In the genomic region with DNA sequence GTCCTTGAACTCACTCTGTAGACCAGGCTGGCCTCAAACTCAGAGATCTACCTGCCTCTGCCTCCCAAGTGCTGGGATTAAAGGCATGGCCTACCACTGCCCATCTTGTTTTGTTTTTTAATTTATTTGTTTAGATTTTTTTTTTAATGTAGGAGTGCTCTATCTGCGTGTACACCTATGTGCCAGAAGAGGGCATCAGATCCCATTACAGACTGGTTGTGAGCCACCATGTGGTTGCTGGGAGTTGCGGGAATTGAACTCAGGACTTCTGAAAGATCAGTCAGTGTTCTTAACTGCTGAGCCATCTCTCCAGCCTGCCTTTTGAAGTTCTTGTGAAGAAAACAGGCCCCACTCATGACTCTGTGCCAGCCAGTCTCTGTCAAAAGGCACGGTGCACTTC, we compare ENCODE assay signal across 21 mouse cellular contexts. TPM values are rescaled to one million over a fixed set of nuclear protein-coding genes. Genes with fewer than 3 reads are reported as not detected.
DNase-seq lines count a peak whose midpoint lies in the region; ATAC-seq and TF ChIP-seq lines count a peak whose summit lies in the region.
"Had no signal": no experiment of that assay in that cellular context is flagged by ENCODE, and none has a peak within 500 bp of the region (broad histone marks: within the 10 kb centered on the region; RNA-seq: fewer than 3 reads in every experiment).

No protein-coding gene starts in this region.

- in situ Hi-C loops in Patski (cut with MboI; ENCODE audit: low pct_unique_long_range_greater_than_20kb) = no loop called here

- no peak overlapping the region for H3K27ac ChIP-seq in kidney, postnatal 0 days
- H3K27ac ChIP-seq in kidney, embryonic 16.5 days (ENCODE audit: low read length) = no peak overlapping the region
- H3K27ac ChIP-seq: heart, embryonic 15.5 days; kidney, embryonic 15.5 days; lung, embryonic 15.5 days; midbrain, embryonic 15.5 days; stomach, embryonic 15.5 days had no signal

- peak; percentile 41; the same call in 1 of the 2 replicates for TF ChIP-seq CTCF in kidney, postnatal 0 days (IDR thresholded peaks at IDR 0.05; ENCODE audit: low read depth)
- TF ChIP-seq CTCF in Patski (IDR thresholded peaks at IDR 0.05) = peak; percentile 72

- DNase-seq in kidney, postnatal 0 days (ENCODE audit: low spot score) = no peak
- peak; percentile 54 for DNase-seq in 3T3-L1 (ENCODE audit: low read depth, low spot score)
- peak; percentile 34 for DNase-seq in 416B (ENCODE audit: low read depth)
- no peak for DNase-seq in Patski (ENCODE audit: low read depth, low spot score)
- DNase-seq in B cell, adult 2 months = no peak
- DNase-seq in gastrocnemius, postnatal 36 days = no peak
- DNase-seq: adrenal gland, postnatal 14 days; cerebellum, adult 18-20 months; cerebellum, postnatal 36 days; heart, adult 11 months; spleen, adult 18-20 months had no signal

- POLR2A ChIA-PET in Patski (lab: Charles Lee) = no interaction called here

- no peak overlapping the region for H3K4me3 ChIP-seq in kidney, postnatal 0 days (replicated peaks; ENCODE audit: low read depth, low read length)
- no peak overlapping the region for H3K4me3 ChIP-seq in kidney, embryonic 16.5 days (ENCODE audit: low read length)
- H3K4me3 ChIP-seq: erythroblast, embryonic 14.5 days; heart, embryonic 15.5 days; kidney, embryonic 15.5 days; lung, embryonic 15.5 days; midbrain, embryonic 15.5 days; stomach, embryonic 15.5 days had no signal

- no peak for ATAC-seq in kidney, postnatal 0 days (replicated peaks; ENCODE audit: low FRiP score, low read depth)
- no peak for ATAC-seq in kidney, embryonic 16.5 days (ENCODE audit: low FRiP score, low TSS enrichment)
- ATAC-seq in Patski = no peak
- ATAC-seq: activated CD4-positive, CD25-positive, alpha-beta regulatory T cell, adult 4 months; forebrain, embryonic 14.5 days; inflammation-experienced regulatory T-cells, adult 6 months; midbrain, embryonic 15.5 days had no signal

- intact Hi-C loops in gastrocnemius, postnatal 36 days (cut with DNase I) = no loop called here

- WGBS in kidney, postnatal 0 days = 69% methylated on average over 3 of the region's 3 CpGs
- WGBS in kidney, embryonic 16.5 days = 69% methylated on average over 3 of the region's 3 CpGs

- H3K36me3 ChIP-seq in kidney, postnatal 0 days (ENCODE audit: insufficient read depth, low read length) = no peaks in the 10 kb centered on the region
- H3K36me3 ChIP-seq in kidney, embryonic 16.5 days (ENCODE audit: insufficient read depth, low read length) = no peaks in the 10 kb centered on the region
- H3K36me3 ChIP-seq: heart, embryonic 15.5 days; kidney, embryonic 15.5 days; lung, embryonic 15.5 days; midbrain, embryonic 15.5 days; stomach, embryonic 15.5 days had no signal

- no peaks in the 10 kb centered on the region for H3K9me3 ChIP-seq in kidney, postnatal 0 days (replicated peaks; ENCODE audit: low read length)
- no peaks in the 10 kb centered on the region for H3K9me3 ChIP-seq in kidney, embryonic 16.5 days (ENCODE audit: low read length)
- H3K9me3 ChIP-seq: heart, embryonic 15.5 days; kidney, embryonic 15.5 days; lung, embryonic 15.5 days; midbrain, embryonic 15.5 days; stomach, embryonic 15.5 days had no signal

- CTCF ChIA-PET in Patski (lab: Charles Lee) = no interaction called here

- no peaks in the 10 kb centered on the region for H3K27me3 ChIP-seq in kidney, postnatal 0 days (ENCODE audit: insufficient read depth, low read length)
- no peaks in the 10 kb centered on the region for H3K27me3 ChIP-seq in kidney, embryonic 16.5 days (ENCODE audit: insufficient read depth, low read length)
- peaks cover 2% of the 10 kb centered on the region for H3K27me3 ChIP-seq in Patski
- H3K27me3 ChIP-seq: stomach, embryonic 15.5 days had no signal

- no peak overlapping the region for H3K9ac ChIP-seq in kidney, postnatal 0 days (ENCODE audit: low read depth, low read length)
- no peak overlapping the region for H3K9ac ChIP-seq in kidney, embryonic 16.5 days (replicated peaks; ENCODE audit: low read length)
- H3K9ac ChIP-seq: heart, embryonic 15.5 days; kidney, embryonic 15.5 days; lung, embryonic 15.5 days; midbrain, embryonic 15.5 days; stomach, embryonic 15.5 days had no signal

- H3K4me2 ChIP-seq in kidney, postnatal 0 days (ENCODE audit: low read length) = no peak overlapping the region
- H3K4me2 ChIP-seq in kidney, embryonic 16.5 days (replicated peaks; ENCODE audit: low read depth, low read length) = no peak overlapping the region
- H3K4me2 ChIP-seq: heart, embryonic 15.5 days; kidney, embryonic 15.5 days; lung, embryonic 15.5 days; midbrain, embryonic 15.5 days; stomach, embryonic 15.5 days had no signal

- H3K4me1 ChIP-seq in kidney, postnatal 0 days (replicated peaks; ENCODE audit: insufficient read depth, low read length) = no peaks in the 10 kb centered on the region
- no peaks in the 10 kb centered on the region for H3K4me1 ChIP-seq in kidney, embryonic 16.5 days (ENCODE audit: insufficient read depth, low read length)
- H3K4me1 ChIP-seq: heart, embryonic 15.5 days; kidney, embryonic 15.5 days; lung, embryonic 15.5 days; midbrain, embryonic 15.5 days; stomach, embryonic 15.5 days had no signal

RNA-seq across cellular contexts. Expression of a gene that starts 44.3 kb away (rescaled TPM):
- 14.4 and 16.2 TPM in 2 replicates for polyA plus RNA-seq in kidney, postnatal 0 days (2015; fragmentation: Nextera tagmentation; extraction: Ambion mirVana)
- polyA plus RNA-seq in kidney, embryonic 16.5 days (2015; fragmentation: Nextera tagmentation; extraction: Ambion mirVana) = 16.9 and 20.2 TPM in 2 replicates
- 62.7 TPM for polyA plus RNA-seq in Patski (2021)
- 100 to 1,000 TPM; 156 to 174 TPM for total RNA-seq in gastrocnemius, postnatal 36 days (2021)

Comparison
In these comparisons a context has a peak if more than half of its experiments do, and no peak if none do; other contexts are left out.
1. DNase-seq: peak in 3T3-L1 (single experiment) and 416B (single experiment); none in kidney, postnatal 0 days (single experiment), Patski (single experiment), B cell, adult 2 months (0 of 2) and gastrocnemius, postnatal 36 days (0 of 2).